Mouse (Mus musculus) gastrocnemius, postnatal 10 days (tissue): Measurements from ENCODE around the gene Pop7. TPM values are rescaled to one million over a fixed set of nuclear protein-coding genes. Genes with fewer than 3 reads are reported as not detected.

Source experiments
- DNase-seq: peaks from one replicate; pipeline ENCODE4 v3.0.0; 2021; ENCODE audit warnings: mixed read lengths
- long read RNA-seq, 2 experiments: library from polyadenylated mRNA; stranded (forward); transcript quantifications; one replicate each; pipeline ENCODE4 v2.0.0; 2021
- total RNA-seq, 2 experiments: library from RNA; stranded (reverse); gene quantifications; 2 replicates each; pipeline ENCODE4 v1.2.3; 2021

Gene Pop7
- total RNA-seq: 10 to 100 TPM; 16.6 to 18.5 TPM
- long read RNA-seq, experiment 1, transcript Pop7-201 (2 exons, 881 nt): major isoform, 7 of 10 reads
- long read RNA-seq, experiment 1, partial matches to known transcripts: 0 of 10 reads
- long read RNA-seq, experiment 1, other reads (novel, unspliced or antisense): 0 of 10 reads
- long read RNA-seq, experiment 2, transcript Pop7-201 (2 exons, 881 nt): major isoform, 6 of 7 reads
- long read RNA-seq, experiment 2, partial matches to known transcripts: 0 of 7 reads
- long read RNA-seq, experiment 2, other reads (novel, unspliced or antisense): 0 of 7 reads

DNA sequence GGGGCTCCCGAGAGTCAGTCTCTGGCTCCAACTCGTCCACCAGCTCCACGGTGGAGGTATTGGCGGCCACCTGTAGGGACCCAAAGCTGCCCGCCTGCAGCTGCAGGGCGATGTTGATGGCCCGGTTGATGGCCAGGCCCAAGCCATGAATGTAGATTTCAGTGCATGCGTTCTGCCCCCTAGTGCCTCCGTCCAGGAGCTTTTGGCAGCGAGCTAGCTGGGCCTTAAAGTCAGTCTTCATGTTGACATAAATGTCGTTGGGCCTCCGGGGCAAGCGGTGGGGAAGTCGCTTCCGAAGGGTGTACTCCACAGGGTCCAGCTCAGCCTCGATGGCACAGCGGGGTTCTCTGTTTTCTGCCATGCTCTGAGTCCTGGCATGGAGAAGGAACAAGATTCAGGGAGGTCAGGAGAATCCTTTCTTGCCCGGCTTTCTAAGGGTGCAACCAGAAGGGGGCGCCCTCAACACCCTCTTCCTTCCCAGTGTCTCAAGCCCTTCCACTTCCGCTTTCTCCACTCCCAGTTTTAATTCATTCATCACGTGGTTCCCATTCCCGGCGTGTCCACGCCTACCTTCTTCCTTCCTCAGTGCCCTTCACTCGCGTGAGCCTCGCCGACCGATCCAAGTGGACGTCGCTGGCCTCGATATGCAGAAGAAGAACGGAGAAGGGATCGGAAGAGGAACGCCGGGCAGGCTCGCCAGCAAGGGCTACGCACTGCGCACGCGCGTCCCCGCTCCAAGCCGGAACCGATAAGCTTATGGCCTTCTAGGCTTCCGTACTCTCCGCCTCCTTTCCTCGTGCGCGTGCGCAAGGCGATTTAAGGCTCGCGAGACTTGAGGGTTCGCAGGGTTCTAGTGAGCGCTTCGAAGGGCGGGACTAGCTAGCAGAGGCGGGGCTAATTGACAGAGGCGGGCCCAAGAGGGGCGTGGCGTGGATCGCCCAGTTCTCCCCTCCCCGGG, at the start of gene Pop7:
Gene Pop7, minus strand, starts transcription at position 810 of the 958 bp plus-strand sequence.
- DNase-seq: peak; percentile 99

DNA sequence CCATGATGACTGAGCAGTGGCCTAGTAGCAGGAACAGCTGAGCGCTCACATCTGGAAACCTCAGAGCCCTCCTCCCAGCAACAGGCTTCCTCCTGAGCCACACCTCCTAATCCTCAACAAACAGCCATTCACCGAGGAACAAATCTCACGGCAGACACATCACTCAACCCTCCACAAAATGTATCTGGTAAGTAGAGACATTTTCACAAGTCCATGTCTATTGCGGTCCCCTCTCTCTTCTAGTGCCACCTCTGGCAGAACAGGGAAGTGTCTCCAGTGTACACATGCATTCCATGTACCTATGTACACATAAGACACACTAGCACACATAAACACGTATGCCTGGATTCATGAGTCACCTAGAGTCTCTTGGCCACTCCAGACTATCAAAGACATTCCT, 48.8 kb upstream of the Pop7 start:
- DNase-seq: no peak

DNA sequence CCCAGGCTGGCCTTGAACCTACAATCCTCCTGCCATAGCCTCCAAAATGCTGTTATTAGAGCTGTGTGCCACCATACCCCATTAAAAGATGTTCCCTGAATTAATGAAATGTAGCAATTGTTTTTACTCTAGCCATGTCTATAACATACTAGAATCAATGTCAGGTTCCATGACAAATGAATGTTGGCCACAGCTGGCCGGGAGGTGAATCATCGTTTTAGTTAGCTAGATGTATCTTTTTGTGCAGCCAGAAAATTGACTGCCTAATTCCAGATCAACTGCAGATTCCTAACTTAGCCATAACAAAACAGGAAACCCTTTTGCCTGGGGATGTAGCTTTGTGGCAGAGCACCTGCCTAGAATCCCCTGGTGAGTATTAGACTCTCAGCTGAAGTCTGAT, 47.5 kb upstream of the Pop7 start:
- no peak for DNase-seq

DNA sequence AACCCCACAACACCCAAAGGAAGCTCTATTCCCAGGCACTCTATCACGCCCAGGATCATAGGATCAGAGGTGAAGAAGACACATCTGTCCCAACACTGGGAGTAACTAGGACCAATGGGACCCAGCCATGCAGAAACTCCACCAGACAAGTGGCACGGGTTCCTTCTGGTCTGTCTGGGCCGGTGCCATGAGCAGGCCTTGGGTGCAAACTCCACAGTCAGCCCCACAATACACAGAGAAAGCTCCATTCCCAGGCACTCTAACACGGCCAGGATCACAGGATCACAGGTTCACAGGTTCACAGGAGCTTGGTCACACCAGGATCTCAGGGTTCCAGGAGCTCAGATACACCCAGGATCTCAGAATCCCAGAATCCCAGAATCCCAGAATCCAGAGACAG, 43.3 kb upstream of the Pop7 start:
- no peak for DNase-seq

DNA sequence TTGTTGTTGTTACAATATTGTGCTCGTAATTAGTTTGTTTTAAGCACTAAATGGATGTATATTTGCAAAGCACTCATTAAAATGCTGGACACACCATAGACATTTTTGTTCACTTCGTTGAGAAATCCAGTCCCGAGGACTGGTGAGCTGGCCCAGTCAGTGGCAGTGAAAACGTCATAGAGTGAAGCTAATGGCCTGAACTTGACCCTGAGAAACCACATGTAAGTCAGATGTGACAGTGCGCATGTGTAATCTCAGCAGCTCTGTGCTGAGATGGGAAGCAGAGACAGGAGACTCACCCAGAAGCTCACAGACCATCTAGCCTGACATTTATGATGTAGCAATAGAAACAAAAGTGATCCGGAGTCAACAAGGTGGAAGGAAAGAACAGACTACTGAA, 42.6 kb upstream of the Pop7 start:
- DNase-seq: no peak

DNA sequence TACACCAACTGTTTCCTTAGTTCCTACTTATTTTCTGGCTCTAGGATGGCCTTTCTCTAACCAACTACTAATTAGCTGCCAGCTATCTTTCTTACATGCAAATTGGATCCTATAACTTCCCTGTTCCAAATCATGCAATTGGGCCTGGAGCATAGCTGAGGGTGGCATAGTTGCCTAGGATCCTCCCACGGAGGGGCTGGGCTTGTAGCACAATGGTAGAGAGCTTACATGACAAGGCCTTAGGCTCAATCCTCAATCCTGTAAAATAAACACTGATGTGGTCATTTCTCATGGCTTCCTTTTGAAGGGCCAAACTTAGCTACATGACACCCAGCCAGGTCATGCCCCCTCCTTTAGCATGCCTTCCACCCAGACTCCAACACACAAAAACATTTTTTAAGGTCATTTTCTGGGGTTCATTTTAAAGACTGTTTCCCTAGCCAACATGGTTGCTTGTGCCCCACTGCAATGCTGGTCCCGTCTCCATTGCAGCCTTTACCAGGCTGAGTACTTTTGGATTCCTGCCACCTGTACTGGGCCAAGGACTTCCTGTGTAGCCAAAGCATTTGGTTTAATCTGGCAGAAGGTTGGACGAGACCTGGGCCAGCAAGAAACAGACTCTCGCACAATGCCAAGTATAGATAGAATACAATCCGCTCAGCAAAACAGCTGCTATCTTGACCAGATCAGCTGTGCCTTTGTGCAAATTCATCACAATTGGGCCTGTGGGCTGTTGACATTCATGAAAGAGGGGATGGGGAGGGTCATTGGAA, 39.6 kb upstream of the Pop7 start:
- DNase-seq: no peak

DNA sequence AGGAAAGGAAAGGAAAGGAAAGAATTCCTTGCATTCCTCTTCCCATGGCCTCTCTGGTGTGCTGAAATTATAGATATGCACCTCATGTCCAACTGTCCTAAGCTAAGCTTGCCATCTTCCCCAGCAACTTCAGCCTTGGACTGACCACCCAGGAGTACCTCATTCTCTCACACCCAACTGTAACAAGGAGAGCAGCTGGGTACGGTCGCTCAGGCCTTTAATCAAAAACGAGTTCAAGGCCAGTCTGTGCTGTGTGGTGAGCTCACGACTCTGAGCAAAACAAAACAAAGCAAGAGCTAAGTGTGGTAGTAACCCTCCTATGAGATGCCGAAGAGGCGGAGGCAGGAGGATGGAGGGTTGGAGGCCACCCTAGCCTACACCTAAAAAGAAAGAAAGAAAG, 38.7 kb upstream of the Pop7 start:
- DNase-seq: no peak

DNA sequence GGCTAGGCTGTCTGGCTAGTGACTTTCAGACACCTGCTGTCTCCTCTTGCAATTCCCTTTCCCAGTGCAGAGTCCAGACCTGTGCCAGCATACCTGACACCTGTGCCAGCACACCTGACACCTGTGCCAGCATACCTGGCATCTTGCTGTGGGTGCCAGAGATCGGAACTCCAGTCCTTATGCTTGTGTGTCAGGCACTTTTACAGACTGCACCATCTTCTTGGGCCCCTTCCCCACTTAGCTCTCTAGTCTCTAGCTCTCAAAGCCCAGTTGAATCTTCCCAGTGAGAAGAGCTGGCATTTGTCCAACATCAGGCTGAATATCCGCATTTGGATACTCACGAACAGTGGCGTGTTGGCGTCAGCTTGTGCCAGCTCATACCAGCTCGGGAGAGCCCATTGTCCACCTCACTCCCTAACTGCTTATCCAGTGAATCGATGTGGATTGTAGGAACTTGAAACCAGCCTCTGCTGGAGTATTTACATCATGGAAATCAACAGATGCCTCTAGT, 37.0 kb upstream of the Pop7 start:
- DNase-seq: no peak

DNA sequence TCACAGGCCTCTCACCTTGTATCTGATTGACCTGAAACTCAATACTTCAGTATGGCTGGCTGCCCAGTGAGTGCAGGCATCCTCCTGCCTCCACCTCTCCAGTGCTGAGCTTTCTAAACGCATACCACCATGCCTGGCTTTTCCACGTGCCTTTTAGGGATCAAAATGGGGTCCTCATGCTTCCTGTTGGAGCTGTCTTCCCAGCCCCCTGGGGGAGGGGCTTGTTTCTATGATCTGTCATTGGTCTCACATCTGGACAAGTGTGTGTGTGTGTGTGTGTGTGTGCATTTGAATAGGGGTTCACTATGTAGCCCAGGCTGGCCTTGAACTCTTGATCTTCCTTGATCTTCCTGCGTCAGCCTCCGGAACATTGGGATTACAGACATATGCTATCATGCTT, 35.1 kb upstream of the Pop7 start:
- no peak for DNase-seq

DNA sequence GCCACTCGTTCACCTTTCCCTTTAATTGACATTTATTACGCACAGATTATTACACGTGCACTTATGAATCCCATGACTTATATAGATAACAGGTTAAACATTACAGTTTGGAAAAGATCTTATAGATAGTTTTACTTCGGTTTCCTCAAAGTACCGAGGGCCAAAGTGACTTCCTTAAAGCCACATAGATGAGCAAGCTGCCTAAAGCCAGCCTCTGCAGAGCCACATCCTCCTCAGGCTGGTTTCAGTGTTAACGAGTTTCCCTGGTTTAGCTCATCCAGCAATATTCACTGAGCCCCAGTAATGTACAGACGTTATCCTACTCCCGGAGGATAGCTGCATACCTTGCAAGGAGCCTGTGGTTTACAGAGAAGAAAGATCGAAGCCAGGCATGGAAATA, 33.0 kb upstream of the Pop7 start:
- no peak for DNase-seq

DNA sequence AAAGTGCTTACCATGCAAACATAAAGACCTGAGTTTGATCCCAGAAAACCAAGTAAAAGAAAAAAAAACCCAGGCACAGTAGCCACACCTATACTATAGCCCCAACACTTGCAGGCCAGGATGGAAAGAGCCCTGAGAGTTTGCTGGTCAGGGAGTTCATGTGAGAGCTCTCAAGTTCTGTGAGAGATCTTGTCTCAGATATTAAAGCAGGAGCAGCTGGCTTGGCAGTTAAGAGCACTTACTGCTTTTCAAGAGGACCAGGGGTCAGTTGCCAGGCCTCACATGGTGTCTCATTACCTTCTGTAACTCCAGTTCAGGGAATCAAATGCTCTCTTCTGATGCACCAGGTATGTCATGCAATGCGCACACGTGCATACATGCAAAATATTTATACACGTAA, 32.4 kb upstream of the Pop7 start:
- no peak for DNase-seq

DNA sequence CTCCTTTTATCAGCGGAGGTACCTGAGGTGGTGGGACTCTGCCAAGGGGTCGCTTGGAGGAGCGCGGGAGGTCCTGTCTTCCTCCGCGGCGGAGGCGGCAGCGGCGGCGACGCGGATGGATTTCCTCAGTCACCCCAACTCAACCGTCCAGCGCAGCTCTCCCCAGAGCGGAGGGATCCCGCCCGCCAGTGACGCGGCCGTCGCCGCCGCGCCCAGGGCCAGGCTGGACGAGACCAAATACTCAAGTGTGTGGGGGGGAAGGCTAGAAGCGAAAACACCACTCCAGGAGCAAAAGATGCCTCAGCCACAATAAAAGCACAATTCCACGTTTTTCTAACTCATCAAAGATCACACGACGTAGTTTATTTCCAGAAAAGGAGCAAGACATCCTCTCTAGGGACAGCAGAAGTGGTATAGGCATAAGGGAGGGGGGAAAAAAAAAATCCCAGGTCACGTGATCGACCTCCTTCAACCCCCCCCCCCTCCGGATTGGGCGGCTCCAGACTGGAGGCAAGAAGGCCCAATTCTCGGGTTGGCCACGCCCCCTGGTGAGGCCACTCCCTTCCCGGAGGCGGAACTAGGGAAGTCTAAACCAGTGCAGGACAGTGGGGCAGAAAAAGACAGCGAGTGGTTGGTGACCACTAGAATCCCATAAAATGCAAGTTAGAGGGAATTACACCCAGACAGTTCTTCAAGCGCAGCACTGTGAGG, 31.0 kb upstream of the Pop7 start, which contains the start of the genes Epo and Gnb2:
Gene Epo, minus strand, starts transcription at position 126 of the 711 bp plus-strand sequence.
Gene Gnb2, minus strand, starts transcription at position 394 of the 711 bp plus-strand sequence.
- DNase-seq: peak; percentile 98

DNA sequence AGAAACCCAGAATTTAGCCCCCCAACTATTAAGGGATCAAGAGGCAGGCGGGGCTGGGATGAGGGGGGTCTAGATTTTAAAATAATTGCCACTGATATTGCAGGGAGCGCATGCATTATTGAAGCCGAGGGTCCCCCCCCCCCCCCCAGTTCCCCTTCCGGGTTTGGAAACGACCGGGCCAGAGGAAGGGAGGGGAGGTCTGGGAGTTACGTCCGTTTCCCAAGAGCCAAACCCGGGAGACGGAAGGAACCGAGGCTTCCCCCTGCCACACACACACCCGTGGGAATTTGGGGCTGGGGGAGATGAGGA, 30.4 kb upstream of the Pop7 start:
- DNase-seq: no peak

DNA sequence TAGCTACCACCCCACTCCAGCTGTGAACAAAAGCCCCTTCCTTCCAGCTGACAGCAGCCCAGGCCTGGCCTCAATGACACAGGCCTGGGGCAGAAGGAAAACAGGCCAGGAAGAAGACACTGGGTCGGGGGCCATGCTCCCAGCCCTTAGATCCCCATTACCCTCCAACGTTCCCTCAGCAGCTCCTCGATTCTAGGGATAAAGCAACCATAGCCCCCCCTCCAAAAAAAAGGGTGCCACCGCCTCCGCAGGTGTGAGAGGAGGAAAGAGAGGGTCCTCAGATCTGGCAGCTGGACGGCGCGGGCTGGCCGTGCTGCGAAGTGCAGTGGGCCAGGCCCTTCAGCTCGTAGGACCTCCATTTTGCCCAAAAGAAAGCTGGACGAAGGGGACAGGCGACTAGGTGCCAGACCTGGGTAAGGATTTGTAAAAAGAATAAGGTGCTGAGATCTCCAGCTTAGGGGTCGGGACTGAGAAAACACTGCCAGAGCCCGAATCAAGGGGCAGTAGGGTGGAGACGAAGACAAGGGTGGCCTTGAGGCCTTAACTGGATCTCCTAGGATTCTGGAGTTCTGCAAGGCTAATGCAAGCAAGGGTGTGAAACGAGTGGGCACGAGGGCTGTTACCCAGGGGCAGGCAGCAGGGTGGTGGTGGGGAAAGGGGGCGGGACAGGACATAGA, 30.0 kb upstream of the Pop7 start:
- no peak for DNase-seq

DNA sequence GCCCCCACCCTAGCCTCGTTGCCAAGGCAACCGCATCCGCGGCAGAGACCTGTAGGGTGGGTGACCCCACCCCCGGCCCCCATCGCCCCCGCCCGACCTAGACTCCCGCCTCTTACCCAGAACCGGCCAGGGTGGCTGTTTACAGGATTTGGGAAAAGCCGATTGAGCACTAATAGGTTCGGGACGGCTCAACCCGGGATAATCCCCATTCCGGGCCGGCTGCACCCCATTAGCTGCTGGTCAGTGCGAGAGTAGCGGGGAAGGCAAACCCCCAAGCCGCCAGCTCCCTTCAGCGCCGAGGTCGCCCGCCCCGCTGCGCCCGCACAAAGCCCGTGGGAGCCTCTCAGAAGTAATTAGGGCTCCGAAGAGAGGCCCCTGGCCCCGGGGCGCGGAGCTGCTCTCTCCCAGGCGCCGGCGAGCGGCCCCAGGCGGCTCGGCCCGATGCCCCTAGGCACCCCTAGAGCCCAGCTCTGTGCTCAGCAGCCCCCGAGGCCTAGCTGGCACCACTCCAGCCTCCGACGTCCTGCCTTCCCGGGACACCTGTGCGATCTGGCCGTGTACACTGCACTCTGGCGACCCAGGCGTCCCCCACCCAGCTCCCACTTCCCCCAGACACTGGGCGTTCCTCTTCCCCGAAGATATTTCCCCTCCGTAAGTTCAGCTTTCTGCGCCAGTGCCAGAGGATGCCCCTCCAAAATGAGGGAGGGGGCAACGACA, 29.3 kb upstream of the Pop7 start:
- peak; percentile 75 for DNase-seq

DNA sequence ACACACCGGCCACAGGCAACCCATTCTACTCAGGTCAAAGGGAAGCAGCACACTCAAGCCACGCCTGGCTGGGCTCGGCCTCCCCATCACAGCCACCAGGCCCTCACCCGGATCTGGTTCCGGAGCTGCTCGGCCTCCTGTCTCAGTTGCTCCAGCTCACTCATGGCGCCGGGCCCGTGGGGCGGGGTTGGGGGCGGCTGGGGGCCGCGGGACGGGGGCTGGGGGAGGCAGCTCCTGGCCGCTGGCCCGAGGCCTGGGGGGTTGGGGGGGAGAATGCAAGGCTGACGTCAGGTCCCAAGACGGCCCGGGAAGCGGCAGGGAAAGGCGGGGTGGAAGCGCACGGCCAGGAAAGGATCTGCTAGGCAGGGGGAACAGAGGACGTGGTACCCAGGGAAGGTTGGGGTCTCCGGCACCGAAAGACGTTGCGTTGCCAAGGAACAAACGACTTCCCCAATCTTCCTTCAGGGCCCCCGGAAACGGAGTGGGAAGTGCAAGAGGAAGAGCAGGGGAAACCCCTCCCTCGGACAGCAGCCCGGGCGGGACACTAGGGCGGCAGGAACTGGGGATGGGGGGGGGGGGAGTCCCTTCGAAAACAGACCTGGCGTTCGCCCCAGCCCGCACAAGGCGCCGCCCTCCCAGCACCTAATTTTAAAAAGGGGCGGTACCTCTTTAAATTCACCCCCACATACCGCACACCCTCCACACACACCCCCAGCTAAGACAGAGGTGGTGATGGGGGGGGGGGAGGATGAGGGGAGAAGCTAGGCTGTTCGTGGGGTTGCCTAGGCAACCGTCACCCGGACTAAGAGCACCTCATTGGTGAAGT, 28.5 kb upstream of the Pop7 start:
- DNase-seq: peak; percentile 80

DNA sequence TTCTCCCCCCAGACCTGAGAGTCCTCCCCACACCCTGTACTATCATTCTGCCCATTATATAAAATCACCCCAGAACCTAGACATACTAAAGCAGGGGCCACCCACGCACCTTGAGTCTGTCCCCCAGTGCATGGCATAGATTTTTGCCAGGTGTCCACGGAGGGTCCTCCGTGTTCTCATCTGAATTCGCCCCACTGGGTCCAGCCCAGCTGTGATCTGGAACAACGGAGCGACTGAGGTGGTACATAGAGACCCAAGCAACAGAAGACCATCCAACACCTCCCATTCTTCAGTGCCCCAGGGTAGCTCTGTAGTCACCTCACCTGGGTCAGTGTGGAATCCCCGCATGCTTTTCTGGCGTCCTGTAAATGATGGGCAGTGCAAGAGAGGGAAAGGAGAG, 27.8 kb upstream of the Pop7 start:
- DNase-seq: no peak

DNA sequence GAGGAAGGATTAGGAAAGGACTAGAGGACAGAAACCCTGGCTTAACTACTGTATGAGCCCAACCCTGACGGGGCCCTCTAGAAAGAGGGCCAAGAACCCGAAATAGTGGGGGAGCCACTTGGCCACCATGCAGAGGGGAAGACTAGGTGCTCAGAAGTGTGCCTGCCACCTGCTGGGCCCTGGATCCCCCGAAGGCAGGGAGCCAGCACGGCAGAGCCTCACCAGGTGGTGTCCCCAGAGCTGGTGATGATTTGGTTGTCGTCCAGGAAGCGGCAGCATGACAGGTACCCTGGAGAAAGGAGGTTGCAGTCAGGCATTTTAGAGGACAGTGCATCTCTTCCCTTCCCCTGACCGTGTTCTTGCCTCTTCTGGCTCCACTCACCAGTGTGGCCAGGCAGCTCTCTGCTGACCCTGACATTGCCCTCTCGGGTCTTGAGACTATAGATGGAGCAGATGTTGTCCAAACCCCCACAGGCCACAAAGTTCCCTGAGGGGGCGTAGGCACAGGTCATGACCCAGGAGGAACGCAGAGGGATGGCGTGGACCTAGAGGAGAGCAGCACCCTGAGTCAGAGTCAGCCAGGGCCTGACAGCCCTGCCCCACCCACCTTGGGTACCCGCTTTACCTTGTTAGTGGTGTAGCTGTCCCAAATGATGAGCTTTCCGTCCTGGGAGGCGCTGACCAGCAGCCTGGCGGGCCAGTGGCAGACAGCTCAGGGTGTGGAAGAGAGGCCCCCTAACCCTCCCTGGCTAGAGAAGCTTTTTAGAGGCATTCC, 27.1 kb upstream of the Pop7 start:
- no peak for DNase-seq
